Mouse (Mus musculus) bone marrow macrophage, adult 2 months (primary cell): ENCODE results near the gene Enah.

Experiments used
- CTCF ChIP-seq: IDR thresholded peaks from 2 replicates; pipeline ENCODE4 v1.5.1; 2012; ENCODE audit warnings: low read depth, mild to moderate bottlenecking, low read length, moderate library complexity
- POLR2A ChIP-seq: IDR thresholded peaks from 2 replicates; pipeline ENCODE4 v1.6.1; 2012; ENCODE audit warnings: mild to moderate bottlenecking, low read depth, low read length, borderline replicate concordance

DNA sequence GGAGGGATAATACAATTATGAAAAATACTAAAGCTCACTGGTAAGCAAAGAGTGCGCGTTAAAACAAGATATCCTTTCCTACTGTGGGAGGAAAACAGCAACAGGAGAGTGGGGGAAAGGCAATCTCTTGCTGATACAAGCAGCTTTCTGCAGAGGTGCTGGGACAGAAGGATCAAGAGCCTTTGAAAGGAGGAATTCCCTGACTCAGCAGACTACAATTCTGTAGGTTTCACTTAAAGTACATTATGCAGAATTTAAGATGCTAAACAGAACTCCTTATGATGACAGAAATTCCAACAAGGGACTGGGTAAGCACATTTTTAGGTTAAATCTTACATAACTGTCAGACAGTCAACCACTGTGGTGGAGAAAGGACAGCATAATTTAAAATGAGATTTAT, 31.4 kb downstream of the Enah start:
- TF ChIP-seq CTCF, result no peak
- TF ChIP-seq POLR2A, result no peak
